Mouse (Mus musculus) cerebellum, adult 2 months (tissue): ENCODE measurements around the gene Adam1b. TPM values are rescaled to one million over a fixed set of nuclear protein-coding genes. Genes with fewer than 3 reads are reported as not detected.

Source experiments
- DNase-seq, 2 experiments: peaks; one replicate each; pipeline ENCODE4 v3.0.0; 2021
- H3K27ac ChIP-seq: fragments of 200-500 bp; 2 replicates; pipeline ENCODE4 v1.5.1; 2012; ENCODE audit warnings: low read length, control low read depth, inconsistent platforms; ENCODE audit not compliant: insufficient read depth
- H3K27me3 ChIP-seq: fragments of 200-500 bp; 2 replicates; pipeline ENCODE4 v1.6.1; 2012; ENCODE audit warnings: inconsistent platforms, mild to moderate bottlenecking, low read length, moderate library complexity; ENCODE audit not compliant: control insufficient read depth, insufficient read depth
- H3K4me1 ChIP-seq: fragments of 200-500 bp; 2 replicates; pipeline ENCODE4 v1.6.1; 2011; ENCODE audit warnings: low read length; ENCODE audit not compliant: control insufficient read depth, insufficient read depth
- H3K4me3 ChIP-seq: fragments of 200-500 bp; replicated peaks from 2 replicates; pipeline ENCODE3; 2011; ENCODE audit warnings: mild to moderate bottlenecking, low read depth, low read length, control low read depth; ENCODE audit not compliant: insufficient read depth
- CTCF ChIP-seq: fragments of 200-500 bp; IDR thresholded peaks from 2 replicates; pipeline ENCODE4 v1.5.1; 2011; ENCODE audit warnings: low read depth, mild to moderate bottlenecking, control low read depth, low read length, moderate library complexity, borderline replicate concordance; ENCODE audit not compliant: insufficient read depth
- POLR2A ChIP-seq: fragments of 200-500 bp; IDR thresholded peaks from 2 replicates; pipeline ENCODE4 v1.6.1; 2011; ENCODE audit warnings: low read length, control low read depth, borderline replicate concordance; ENCODE audit not compliant: insufficient read depth
- WGBS: fragments of 180-500 bp; shearing (Covaris S2); methylation state at CpG from one replicate; pipeline ENCODE4 v1.1.7; 2018; 5-methylcytosine and 5-hydroxymethylcytosine counted together
- polyA plus RNA-seq: library from polyadenylated mRNA; depleted of rRNA; stranded (reverse); fragments of >200 nt; gene quantifications from 2 replicates; pipeline ENCODE4 v1.2.3, GENCODE M21; 2012

Adam1b gene
- polyA plus RNA-seq, 1 experiment = not detected

DNA sequence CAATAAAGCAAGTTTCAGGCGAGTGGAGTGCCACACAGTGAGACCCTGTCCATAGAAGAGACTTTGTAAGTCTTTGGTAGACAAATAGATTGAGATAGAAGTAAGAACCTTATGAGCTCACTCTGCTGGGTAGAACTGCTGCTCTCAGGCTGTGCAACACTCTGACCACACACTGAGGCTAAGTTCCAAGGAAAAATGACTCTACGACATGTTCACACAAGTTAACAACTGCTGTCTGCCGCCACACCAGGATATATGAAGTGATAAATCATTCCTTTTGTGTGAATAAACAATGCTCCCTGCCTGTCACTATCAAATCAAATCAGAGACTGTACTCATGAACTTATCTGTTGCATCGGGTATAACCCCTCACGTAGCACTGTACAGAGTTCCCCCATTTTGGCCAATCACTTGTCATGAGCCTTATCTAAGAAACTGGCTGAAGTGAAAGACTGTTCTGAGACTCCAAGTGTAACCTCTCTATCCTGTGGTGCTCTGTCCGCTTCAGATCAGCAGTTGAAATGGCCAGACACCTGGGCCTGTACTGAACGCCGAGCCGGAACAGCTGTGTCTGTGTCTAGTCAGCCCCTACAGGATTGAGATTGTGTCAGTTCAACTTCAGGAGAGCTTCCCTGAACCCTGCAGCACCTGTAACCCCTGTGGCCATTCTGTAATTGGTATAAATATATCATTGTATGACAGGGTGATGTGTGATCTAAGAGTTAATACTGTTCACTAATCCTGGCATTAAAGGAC lies 47.5 kb downstream of the Adam1b start:
- H3K4me1 ChIP-seq = peaks cover 4% of the 10 kb centered on the region; the same call in 1 of the 2 replicates
- WGBS = 71% methylated on average over 9 of the region's 9 CpGs
- TF ChIP-seq POLR2A = no peak
- no peak for TF ChIP-seq CTCF

DNA sequence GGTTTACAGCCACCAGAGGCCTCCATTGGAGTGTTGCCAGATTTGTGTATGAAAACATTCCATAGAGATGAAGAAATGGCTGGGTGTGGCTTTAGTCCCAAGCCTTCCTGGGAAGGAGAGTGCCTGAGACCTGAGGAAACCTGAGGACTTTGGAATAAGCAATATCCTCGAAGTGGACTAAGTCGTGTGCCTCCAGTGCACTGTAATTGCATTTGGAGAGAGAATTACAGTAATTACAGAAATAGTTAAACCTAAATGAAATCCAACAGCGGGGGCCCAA lies 48.8 kb downstream of the Adam1b start:
- Histone ChIP-seq H3K27me3 (no peaks in the 10 kb centered on the region), H3K27ac (no peak overlapping the region), H3K4me3 (no peak overlapping the region), H3K4me1 (peaks cover 4% of the 10 kb centered on the region; the same call in 1 of the 2 replicates)
- 97% methylated on average over 3 of the region's 3 CpGs for WGBS
- TF ChIP-seq CTCF (no peak), POLR2A (no peak)
- no peak for DNase-seq

More for the DNA sequence above, 47.5 kb downstream of the Adam1b start:
- H3K27ac ChIP-seq = no peak overlapping the region
- H3K4me3 ChIP-seq = no peak overlapping the region
- H3K27me3 ChIP-seq = no peaks in the 10 kb centered on the region
- DNase-seq = no peak

GRCm38 (mm10) chr5:121453743-121454502 lies 49.3 kb downstream of the Adam1b start:
- Histone ChIP-seq H3K27ac (no peak overlapping the region), H3K4me3 (no peak overlapping the region), H3K4me1 (peaks cover 4% of the 10 kb centered on the region; the same call in 1 of the 2 replicates), H3K27me3 (no peaks in the 10 kb centered on the region)
- no peak for DNase-seq
- WGBS = 88% methylated on average over 13 of the region's 13 CpGs
- no peak for TF ChIP-seq CTCF
- no peak for TF ChIP-seq POLR2A

DNA sequence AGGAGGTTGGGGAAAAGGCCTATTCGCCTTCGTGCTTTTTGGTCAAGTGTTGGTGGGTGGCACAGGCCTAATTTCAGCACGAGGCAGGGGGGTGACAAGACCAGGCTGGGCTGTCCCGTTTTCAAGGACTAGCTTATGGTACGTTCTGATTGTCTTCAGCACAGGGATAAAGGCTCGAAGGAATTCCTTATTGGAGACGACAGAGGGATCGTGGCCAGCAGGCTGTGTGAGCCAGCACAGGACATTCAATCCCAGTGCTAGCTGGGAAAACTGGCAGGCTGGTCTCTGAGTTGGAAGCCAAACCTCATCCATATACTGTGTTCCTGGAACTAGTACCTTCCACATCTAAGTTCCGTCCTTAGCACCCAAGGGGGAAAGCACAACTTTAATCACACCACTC lies 50.3 kb downstream of the Adam1b start:
- DNase-seq = peak in 1 of 2 experiments; percentile 63
- under 1% methylated on average over 9 of the region's 9 CpGs for WGBS
- H3K4me1 ChIP-seq = peaks cover 4% of the 10 kb centered on the region; the same call in 1 of the 2 replicates

GRCm38 (mm10) chr5:121452026-121452869 lies 51.0 kb downstream of the Adam1b start, which contains the start of gene Erp29:
Gene Erp29 (minus strand): TSS chr5:121452506.
- H3K4me1 ChIP-seq = peaks cover 4% of the 10 kb centered on the region; the same call in 1 of the 2 replicates
- DNase-seq = peak; percentile 98 to 99
- peak; percentile 98 for TF ChIP-seq POLR2A
- no peak for TF ChIP-seq CTCF
- H3K27ac ChIP-seq = peak within 1 kb of the TSS; percentile 92
- no peaks in the 10 kb centered on the region for H3K27me3 ChIP-seq
- under 1% methylated on average over 64 of the region's 97 CpGs for WGBS
- peak within 1 kb of the TSS; percentile 74 for H3K4me3 ChIP-seq

More for the DNA sequence above, 50.3 kb downstream of the Adam1b start:
- Histone ChIP-seq H3K4me3 (peak overlapping the region; percentile 72), H3K27ac (peak overlapping the region; percentile 92), H3K27me3 (no peaks in the 10 kb centered on the region)
- no peak for TF ChIP-seq POLR2A
- no peak for TF ChIP-seq CTCF

DNA sequence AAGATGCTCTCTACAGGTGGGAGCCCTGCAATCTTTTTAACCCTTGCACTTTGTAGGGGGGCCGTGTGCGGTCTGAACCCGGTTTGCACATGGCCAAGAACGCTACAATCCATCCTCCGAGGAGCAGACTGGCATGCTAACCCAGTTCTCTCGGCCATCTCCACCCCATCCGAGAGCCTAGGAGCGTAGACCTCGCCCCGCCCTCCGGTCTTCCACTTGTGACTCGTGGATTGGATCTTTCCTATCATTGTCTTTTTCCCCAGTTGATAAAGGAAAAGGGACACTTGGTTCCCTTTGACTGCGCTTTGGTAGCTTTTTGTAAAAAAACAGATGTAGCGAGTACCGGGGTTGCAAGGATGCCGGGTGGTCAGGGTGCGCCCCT lies 51.6 kb downstream of the Adam1b start, which contains the start of gene Tmem116:
Gene Tmem116 (plus strand): TSS at position 250 of the 382 bp plus-strand sequence.
- Histone ChIP-seq H3K4me1 (peaks cover 4% of the 10 kb centered on the region; the same call in 1 of the 2 replicates), H3K4me3 (peak within 1 kb of the TSS; percentile 74), H3K27ac (peak within 1 kb of the TSS; percentile 92), H3K27me3 (no peaks in the 10 kb centered on the region)
- under 1% methylated on average over 17 of the region's 17 CpGs for WGBS
- DNase-seq = peak; percentile 53 to 65
- TF ChIP-seq POLR2A (no peak), CTCF (no peak)

- peak overlapping the region; percentile 74 for H3K4me3 ChIP-seq
- peaks cover 4% of the 10 kb centered on the region; the same call in 1 of the 2 replicates for H3K4me1 ChIP-seq
- H3K27ac ChIP-seq = no peak overlapping the region
- no peak for DNase-seq
- WGBS = 8% methylated on average over 8 of the region's 8 CpGs
- no peaks in the 10 kb centered on the region for H3K27me3 ChIP-seq
- TF ChIP-seq CTCF = no peak
- no peak for TF ChIP-seq POLR2A
Observed at GRCm38 (mm10) chr5:121451203-121451602, 52.0 kb downstream of the Adam1b start.
